Mouse (Mus musculus) lung, adult 2 months (tissue): ENCODE results near the gene Dgki.

Source experiments
- CTCF ChIP-seq: fragments of 200-500 bp; IDR thresholded peaks from 2 replicates; pipeline ENCODE4 v1.5.1; 2011; ENCODE audit warnings: mild to moderate bottlenecking, low read length, control low read depth; ENCODE audit not compliant: insufficient read depth
- POLR2A ChIP-seq: fragments of 200-500 bp; IDR thresholded peaks from 2 replicates; pipeline ENCODE4 v1.6.1; 2011; ENCODE audit warnings: low read depth, mild to moderate bottlenecking, control low read depth, low read length, borderline replicate concordance; ENCODE audit errors: extremely low read depth

- no peak for TF ChIP-seq POLR2A
- no peak for TF ChIP-seq CTCF
Measured at GRCm38 (mm10) chr6:36875926-36876325, 424.1 kb downstream of the Dgki start.
